Mouse (Mus musculus) c-Kit-positive CD71-negative TER-119-negative erythroid progenitor cells, embryonic 14.5 days (primary cell): ENCODE results near the gene B3gnt9.
A peak's percentile ranks its signal among the peaks of the same experiment; 100 is the strongest.
"Not testable (repeated sequence)": the region's sequence is repeated elsewhere in the genome, so short reads cannot be mapped to it uniquely, and the experiment has no call there.

Experiments used
- DNase-seq: peaks from one replicate; pipeline ENCODE4 v3.0.0-alpha.2; 2013; ENCODE audit warnings: low read depth

B3gnt9 gene

DNA sequence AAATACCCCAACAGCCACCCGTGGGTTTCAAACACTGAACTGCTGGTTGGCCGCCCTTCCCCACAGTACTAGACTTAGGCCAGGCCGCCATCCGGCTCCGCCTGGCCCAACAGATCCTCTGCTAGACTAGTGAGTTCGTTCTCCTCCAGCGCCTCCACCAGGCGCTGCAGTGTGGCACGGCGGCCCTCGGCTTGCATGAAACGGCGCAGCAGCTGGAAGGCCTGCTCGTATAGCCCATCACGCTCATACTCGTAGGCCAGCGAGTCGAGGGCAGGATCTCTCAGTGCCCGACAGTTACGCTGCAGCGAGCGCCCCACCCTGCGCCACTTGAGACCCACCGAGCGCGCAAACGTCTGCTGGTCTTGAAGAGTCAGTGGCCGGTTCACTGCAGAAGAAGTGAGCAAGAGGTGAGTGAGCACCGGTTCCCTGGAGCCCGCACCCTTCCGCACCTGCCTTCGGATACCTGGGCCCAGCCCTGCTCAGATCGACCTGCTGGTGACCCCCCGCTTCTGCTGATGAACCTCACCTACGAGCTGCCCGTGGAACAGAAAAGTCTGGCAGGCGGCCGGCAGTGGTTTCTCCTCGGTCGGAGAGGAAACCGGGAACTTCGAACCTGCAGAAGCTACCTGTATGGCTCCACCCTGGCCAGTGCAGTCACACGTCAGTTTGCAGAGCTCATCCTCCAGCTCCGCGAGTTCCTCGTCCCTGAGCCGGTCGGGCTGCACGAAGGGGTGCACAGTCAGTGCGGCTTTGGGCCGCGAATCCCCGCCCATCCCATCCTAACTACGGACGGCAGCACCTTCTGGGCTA is 4.2 kb upstream of the B3gnt9 start:
- no peak for DNase-seq

DNA sequence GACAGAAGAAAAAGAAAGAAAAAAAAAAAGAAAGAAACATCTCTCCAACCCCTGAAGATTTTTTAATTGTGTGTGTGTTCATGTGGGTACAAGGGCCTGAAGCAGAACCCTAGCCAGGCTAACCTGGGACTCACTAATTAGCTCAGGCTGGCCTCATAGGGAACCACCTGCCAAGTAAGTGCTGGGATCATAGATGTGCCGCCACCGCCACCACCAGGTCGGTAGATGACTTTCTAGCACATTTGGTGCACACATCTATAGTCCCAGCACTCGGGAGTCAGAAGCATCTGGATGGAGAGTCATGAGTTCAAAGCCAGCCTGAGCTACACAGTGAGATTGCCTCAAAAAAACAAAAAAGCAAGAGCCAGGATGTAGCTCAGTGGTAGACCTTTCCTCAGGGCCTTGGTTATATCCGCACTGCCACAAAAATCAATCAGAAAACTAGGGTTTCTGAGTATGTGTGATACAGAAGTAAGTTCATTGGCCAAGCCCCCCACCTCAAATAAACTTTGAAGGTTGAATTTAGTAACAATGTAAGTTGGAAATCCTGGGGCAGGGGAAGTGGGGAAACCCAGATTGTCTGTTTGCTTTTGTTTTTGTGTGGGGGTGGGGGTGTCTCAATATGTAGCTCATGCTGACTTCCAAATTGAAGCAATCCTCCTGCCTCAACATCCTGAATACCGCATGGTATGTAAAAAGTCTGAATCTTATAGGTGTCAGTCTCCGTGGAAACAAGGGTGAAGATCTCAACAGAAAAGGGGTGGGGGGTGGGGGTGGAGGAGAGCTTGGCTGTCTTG is 2.6 kb upstream of the B3gnt9 start:
- DNase-seq: no peak

DNA sequence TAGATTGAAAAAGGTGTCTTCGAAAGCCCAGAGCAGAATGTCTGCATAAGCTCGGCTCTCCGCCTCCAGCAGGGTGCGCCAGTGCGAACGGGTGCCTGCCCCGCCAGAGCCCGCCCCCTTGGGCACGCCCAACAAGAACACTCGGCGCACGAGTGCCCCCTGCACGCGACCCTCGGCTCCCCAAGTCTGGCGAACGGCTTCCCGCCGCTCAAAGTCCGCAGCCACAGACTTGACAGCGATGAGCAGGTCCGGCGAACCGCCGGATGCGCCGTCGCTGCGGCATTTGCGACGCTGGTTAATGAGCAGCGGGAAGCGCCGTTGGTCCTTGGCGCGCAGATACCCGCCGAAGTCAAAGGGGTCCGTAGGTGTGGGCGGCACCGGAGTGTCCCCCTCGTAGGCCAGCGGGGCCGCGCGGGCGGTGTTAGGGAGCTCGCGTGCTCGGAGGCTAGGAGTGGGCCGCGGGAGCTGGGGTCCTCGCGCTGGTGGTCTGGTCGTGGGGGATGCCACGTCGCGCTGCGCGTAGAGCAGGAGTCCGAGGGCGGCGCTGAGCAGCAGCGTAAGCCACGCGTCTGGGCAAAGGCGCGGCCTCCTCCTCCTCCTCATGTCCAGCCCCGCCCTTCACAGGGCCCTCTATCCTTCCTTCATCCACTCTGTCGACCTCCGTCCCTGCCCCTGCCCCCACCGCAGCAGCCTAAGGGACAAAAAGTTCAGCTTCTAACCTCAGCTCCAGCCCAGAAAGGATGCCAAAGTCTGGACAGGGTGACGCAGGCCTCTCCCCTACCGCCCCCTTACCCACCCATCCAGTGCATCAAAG is 594 bp downstream of the B3gnt9 start:
- peak; percentile 84 for DNase-seq

DNA sequence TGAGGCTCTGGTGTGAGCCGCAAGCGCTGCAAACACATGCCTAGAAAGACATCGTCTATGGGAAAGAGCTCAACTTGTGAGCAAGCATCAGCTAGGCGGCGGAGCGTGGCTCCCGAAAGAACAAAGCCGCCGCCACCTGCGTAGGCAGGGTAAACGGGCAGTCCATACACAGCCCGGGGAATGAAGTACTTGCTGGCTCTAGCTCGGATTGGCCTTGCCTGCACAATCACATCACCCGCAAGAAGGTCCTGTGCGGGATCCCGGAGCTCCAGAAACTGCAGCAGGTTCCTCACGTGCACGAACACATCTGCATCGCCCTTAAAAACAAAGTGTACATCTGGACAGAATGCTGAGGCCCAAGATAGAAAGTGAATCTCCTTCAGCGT is 1.2 kb downstream of the B3gnt9 start:
- DNase-seq: no peak

DNA sequence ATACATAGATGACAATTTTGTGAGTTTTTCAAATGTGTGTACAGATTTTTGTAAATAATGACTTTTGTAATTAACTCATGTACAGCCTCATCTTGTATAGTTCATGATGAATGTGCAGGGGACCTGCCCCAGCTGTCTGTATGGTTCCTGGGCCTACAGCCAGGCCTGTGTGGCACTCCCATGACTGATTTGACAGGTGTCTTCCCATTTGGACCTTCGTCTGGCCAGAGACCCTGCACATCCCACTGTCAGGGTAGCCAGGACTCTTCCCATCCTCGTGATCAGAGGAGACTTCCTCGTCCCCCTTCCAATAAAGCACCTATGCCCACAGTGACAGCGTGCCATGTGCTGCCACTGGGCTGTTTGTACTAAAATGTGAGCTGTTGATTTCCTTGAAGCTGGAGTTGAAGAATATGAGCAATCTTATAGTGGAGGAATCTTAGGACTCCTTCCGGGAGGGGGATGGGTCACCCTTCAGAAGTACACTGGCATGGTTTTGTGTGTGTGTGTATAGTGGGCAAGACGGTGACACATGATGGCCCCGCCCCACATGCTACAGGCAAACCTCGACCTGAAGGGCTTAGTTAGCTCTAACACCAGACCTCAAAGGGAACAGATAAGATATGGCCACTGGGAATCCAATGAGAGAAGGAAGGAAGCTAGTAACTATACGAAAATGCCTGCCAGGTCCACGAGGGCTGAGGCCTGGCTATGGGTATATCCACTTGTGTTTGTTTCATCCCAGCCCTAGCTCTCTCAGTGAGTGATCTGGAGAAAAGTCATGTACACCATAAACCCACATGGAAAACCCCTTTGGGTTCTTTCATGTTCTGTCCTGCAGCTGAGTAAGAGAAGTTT is 2.0 kb downstream of the B3gnt9 start:
- no peak for DNase-seq

DNA sequence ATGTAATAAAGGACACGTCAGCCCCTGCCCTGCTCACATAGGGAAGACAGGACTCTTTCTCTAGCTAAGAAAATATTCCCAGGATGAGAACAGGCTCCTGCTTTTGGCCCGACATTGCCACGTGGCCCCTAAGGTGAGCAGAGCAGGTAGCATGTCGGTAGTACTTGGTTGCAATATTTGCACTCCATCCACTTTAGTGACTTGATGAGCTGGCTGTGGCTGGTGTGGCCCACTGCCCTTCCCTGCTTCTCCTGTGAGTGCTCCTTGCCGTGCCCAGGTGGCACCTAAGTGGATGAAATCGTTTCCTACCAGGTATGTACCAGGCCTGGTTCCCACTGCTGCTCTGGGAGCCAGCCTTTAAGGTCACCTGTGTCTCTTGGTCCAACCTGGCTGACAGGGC is 3.0 kb downstream of the B3gnt9 start:
- DNase-seq: no peak

DNA sequence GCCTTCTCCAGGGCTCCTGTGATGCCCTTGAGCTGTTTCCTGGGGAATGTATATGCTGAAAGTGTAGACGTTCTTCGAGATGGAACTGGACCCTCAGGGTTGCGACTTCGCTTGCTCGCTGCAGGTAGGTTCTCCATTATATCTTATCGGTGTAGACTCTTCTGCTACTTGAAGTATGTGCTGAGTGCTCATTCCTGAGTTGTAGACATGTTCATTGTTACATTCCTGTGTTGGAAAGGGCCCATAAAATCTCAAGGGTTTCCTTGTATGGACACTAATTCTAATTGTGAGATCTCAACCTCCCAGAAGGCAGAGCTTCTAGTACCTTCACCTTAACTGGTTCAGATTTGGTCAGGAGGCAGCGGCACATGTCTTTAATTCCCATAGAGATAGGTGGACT is 13.9 kb downstream of the B3gnt9 start:
- no peak for DNase-seq

DNA sequence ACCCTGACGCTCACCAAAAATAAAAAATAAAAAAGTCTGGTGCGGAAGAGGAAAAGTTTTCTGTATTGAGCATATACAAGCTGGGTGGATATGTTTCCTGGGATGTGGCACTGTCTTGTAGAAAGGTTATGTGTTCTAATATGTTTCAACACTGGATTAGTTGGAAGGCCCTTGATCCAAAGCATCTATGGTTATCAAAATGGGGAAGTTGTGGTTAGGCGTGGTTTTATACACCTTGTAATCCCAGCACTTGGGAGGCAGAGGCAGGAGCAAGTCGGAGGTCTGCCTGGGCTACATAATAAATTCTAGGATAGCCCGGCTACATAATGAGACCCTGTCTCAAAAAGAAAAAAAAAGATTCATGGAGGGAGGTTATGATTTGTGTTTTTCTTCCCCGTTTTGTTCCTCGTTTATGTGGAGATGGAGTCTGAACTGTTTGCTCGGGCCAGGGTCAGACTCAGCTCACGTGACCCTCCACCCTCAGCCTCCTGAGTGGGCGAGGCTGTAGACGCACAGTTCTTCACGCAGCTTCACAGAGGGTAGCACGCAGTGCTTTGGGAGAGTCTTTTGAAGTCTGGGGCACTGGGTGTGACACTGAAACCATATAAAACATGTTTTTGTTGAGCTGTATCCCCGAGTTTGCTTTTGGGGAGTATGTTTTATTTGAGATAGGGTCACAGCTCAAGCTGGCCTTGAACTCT is 17.4 kb downstream of the B3gnt9 start:
- no peak for DNase-seq

DNA sequence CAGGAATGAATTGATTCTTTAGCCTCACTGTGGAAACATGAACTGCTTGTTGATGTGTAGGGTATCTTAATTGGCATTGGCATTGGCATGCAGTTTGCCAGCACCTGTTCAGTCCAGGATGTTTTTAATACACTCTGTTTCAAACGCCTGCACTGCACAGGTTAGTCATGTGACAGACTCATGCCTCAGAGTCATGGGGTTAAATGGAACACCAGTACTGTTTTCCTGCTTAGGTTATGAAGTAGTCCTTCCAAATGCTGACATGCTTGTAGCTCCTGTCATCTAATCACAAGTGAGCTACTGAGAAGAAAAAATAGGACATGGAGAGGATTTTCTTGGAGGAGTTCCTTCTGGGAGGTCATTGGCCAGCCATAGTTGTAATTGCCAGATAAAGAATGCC is 19.7 kb downstream of the B3gnt9 start:
- no peak for DNase-seq

DNA sequence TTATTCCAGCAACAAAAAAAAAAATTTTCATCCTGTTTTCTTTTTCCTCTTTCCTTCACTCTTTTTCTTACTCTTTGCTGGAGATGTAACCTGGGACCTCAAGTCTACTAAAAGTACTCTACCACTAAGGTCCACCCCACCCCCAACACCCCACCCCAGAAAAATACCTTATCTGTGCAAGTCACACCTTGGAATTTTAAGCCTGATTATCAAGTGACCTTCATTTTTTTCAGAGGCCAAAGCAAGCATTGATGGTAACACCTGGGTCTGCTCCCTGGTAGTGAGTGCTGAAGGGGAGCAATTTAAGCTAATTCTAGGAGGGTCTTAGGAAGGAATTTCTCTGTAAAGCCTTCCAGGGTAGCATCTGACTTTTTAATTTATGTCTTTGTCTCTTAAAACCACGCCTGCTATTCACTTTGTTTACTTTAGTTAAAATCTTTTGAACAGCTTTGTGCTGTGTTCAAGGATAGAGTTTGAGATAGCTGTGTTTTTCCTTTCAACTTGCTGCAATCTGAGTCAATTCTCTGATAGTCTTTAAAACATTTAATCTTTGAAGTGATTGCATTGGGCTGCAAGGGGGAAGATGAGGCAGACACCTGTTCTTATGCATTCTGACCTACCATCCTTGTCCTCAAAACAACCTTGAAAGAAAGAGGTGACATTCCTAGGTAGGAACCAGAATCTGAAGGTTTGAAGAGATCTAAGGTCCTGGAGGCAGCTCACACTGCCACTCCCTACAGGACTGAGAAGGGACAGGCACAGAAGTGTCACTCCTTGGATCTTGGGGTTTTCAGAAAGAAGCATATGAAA is 21.6 kb downstream of the B3gnt9 start:
- no peak for DNase-seq

DNA sequence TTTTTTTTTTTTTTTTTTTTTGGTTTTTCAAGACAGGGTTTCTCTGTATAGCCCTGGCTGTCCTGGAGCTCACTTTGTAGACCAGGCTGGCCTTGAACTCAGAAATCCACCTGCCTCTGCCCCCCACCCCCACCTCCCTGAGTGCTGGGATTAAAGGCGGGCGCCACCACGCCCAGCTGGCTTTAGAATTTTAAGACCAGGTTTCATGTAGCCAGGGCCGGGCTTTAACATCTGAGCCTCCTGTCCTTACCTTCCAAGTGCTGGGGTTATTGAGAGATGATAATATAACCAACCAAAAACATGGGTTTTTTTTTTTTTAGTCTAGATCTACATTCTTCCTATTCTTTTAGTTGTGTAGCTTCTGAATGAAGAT is 22.6 kb downstream of the B3gnt9 start:
- DNase-seq: not testable (repeated sequence)

DNA sequence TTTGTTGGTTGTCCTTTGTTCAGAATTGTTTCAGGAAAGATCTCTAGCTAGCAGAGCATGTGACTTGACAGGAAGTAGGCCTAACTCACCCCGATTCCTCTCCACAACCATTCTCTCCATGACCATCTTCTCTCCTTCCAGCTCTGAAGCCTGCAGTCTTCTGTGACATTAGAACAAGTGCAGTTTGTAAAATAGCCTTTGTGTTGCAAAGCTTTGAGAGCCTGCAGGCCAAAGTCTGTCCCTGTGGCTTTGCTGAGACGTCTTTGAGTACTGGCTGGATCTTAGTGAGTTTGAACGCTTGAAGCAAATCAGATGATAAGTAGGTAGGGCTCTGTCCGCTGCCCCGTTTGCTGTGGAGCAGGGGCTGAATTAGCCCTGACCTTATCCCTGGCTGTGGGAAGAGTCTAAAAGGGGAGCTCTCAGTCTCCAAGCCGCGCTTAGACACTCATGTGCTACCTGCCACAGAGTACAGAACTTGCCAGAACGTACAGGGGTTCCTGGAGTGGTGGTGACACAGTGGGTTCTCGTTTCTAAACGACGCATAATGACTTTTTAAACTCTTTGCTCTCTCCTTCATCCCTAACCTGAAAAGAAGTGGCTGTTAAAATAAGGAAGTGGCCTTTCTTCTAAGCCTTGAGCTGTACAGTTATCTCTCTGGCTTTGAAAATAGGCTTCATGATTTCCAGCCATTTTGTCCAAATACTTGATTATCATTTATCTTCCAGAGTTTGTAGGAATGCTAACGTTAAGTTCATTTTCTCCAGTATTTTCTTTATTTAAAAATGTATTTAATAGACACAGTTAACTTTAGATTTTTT is 23.2 kb downstream of the B3gnt9 start:
- DNase-seq: no peak

DNA sequence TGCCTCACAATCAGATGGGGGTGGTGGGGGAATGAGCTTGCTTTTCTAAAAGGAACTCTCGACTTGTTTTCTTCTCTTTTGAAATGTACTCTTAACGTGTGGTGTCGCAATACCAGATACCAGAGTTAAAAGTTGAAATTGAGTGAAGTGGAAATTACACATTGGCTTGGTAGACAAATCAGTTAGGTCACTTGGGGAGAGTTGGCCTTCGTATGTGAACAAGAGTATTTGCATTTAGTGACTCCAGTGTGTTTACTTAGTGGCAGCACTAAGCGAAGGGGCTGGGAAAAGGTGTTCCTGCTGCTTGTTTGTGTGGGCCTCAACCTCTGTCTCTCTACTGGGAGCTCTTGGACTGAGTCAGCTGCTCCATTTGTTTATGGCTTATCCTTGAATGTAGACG is 29.0 kb downstream of the B3gnt9 start:
- no peak for DNase-seq

DNA sequence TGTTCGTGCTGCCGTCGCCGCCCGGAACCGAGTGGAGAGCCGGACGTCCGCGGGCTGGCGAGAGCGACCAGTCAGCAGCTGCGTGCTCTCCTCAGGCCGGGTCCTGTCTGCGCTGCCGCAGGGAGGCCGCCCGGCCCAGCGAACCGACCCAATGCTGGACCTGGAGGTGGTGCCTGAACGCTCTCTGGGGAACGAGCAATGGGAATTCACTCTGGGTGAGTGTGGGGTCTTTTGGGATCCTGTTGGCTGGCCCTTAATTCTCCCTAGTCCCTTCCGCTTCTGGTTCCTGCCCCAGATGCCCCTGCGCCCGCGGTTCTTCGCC is 29.7 kb downstream of the B3gnt9 start:
- no peak for DNase-seq

DNA sequence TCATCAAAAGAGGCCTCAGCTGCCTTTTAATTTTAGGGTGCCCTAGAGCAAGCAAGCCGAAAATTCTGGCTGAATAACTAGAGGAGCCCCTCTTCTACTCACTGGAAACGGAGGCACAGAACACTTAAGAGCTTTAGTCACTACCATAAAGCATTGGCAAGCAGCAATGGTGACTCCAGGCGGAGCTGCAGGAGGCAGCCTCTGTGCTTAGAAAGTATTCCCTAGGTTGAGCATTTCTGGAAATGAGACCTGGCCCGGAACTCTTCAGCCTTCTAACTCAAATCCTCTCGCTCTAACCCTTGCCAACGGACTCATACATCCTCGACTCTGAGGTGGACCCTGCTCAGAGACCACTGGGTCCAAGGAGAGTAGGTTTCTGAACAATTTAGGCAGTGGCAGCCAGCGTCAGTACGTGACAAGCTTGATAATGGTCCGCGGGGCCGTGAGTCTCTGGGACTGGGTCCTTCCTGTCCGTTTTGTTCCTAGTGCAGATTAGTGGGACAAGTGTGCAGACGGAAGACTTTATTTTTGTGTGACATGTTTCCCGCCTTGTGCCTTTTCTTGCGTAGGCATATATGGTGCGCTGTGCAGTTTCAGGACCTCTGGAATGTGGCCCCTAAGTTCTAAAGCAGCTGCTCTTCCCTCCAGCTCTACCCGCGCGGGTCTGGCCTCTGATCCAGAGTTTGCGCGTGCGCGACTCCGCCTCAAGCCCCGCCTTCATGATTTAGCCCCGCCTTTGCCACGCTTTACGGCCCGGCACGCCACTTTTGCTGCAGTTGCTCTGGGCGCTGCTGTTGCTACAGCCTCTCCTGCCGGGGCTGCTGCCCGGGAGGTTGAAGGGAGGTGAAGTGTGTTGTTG is 30.3 kb downstream of the B3gnt9 start, which contains the start of gene D230025D16Rik:
Gene D230025D16Rik, plus strand, starts transcription at position 733 of the 859 bp plus-strand sequence.
- peak; percentile 92 for DNase-seq

DNA sequence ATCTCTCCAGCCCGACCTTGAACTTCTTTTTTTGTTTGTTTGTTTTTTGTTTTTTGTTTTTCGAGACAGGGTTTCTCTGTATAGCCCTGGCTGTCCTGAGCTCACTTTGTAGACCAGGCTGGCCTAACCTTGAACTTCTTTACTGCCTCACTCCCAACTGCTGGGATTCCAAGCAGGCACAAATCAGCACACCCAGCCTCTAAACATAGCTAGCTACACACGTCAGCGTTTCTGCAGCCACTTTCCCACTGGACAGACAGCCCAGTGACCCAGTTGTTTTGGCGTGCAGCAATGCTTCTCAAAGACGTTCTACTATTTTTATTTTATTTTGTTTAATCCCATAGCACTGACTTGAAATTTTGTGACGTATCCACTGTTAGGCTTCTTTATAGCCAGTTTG is 31.1 kb downstream of the B3gnt9 start:
- DNase-seq: no peak

DNA sequence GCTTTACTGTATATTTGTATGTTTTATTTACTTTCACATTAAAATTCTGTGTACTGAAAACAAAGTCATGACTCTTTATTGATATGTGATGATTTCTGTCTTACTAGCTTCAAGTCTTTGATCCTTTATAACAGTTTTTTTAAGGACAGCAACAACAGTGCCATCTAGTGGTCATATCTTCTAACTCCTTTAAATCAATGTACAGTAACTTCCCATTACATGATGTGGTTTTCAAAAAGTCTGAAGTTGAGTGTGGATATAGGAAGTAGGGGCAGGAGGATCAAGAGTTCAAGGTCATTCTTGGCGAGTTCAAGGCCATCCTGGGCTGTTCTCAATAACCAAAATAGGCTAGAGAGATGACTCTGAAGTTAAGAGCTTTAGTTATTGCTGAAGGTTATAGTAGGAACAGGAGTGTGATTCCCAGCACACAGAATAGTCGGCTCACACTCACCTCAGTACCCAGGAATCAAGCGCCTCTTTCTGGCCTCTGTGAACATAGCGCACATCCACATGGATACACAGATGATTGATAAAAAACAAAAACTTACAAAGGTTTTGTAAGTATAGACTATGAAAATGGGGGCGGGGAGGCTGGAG is 36.9 kb downstream of the B3gnt9 start:
- DNase-seq: peak; percentile 48

DNA sequence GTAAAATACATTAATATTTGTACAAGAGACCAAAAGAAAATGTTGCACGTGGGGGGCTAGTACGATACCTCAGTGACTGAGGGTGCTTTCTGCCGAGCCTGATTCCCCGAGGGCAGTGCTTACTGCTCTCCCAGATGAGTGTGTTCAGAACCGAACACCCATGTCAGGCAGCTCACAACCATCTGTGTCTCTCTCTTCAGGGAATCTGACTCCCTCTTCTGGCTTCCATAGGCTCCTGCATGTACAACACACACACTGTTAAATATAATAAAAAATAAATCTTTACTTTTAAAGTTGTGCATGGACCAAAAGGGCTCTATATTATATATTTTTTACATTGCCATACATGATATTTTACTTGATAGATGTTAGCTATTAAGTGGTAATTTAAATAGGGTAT is 40.8 kb downstream of the B3gnt9 start:
- DNase-seq: no peak
